Mouse (Mus musculus) gastrocnemius, postnatal 14 days (tissue): ENCODE measurements around the gene Wbp11. TPM values are rescaled to one million over a fixed set of nuclear protein-coding genes. Genes with fewer than 3 reads are reported as not detected.

Experiments
- DNase-seq: peaks from one replicate; pipeline ENCODE4 v3.0.0; 2021; ENCODE audit warnings: mixed read lengths
- intact Hi-C: fragments of 180-260 bp; cut with DNase I; formaldehyde crosslinking; loops from one replicate; pipeline ENCODE4 v1.15.1; 2025; ENCODE audit warnings: low total_unique reads
- microRNA-seq, 2 experiments: library from miRNA; unstranded; fragments of <30 nt; microRNA quantifications; one replicate each; pipeline ENCODE4 v1.2.0; 2021
- total RNA-seq, 2 experiments: library from RNA; stranded (reverse); gene quantifications; 2 replicates each; pipeline ENCODE4 v1.2.3; 2021

Gene Wbp11
- total RNA-seq, 2 experiments from 2014 or later = 49.2 to 53.1 TPM

- intact Hi-C loops = no loop called here
Observed at GRCm38 (mm10) chr6:136769859-136770258, 58.2 kb downstream of the Wbp11 start.

GRCm38 (mm10) chr6:136769143-136769542, 58.9 kb downstream of the Wbp11 start:
- no peak for DNase-seq
- intact Hi-C loops = no loop called here

More at GRCm38 (mm10) chr6:136769859-136770258, 58.2 kb downstream of the Wbp11 start:
- no peak for DNase-seq

GRCm38 (mm10) chr6:136763912-136764311, 64.1 kb downstream of the Wbp11 start:
- DNase-seq = no peak
- intact Hi-C loops = no loop called here

Small RNA genes lying within 50 kb of the gene (microRNA-seq; reads per million reads assigned to microRNA genes)
- 0 reads per million in 2 experiments for gene Gm44364

Other genes starting within 250 kb of the Wbp11 start
- 10 to 100 TPM; 12.2 to 14.9 TPM for gene Plbd1, start 166.3 kb downstream of the Wbp11 start, total RNA-seq
- gene Gucy2c, start 46.5 kb downstream of the Wbp11 start, total RNA-seq = not detected
- 10 to 100 TPM; 10.8 to 11.4 TPM for gene Hist4h4, start 23.8 kb downstream of the Wbp11 start, total RNA-seq
- gene H2afj, start 20.0 kb downstream of the Wbp11 start, total RNA-seq = 10 to 100 TPM; 12.7 to 18.5 TPM
- under 1 TPM; 0.10 to 0.35 TPM for gene BC049715, start 607 bp downstream of the Wbp11 start, total RNA-seq
- gene Smco3, start 7.2 kb upstream of the Wbp11 start, total RNA-seq = 1 to 10 TPM in 1 of 2 experiments, under 1 TPM in 1; 0.62 to 1.6 TPM
- gene Art4, start 29.5 kb upstream of the Wbp11 start, total RNA-seq = under 1 TPM; 0.38 to 0.84 TPM
- gene Mgp, start 47.6 kb upstream of the Wbp11 start, total RNA-seq = 100 to 1,000 TPM; 166 to 195 TPM
- not detected for gene Erp27, start 93.9 kb upstream of the Wbp11 start, total RNA-seq
- gene Pde6h, start 95.6 kb upstream of the Wbp11 start, total RNA-seq = not detected
- gene Arhgdib, start 113.7 kb upstream of the Wbp11 start, total RNA-seq = 10 to 100 TPM; 15.2 to 15.3 TPM